Comparison of ENCODE assay signal across 8 mouse cellular contexts in genomic region chr6:86848580-86848914, GRCm38 (mm10). TPM values are rescaled to one million over a fixed set of nuclear protein-coding genes. Genes with fewer than 3 reads are reported as not detected.
DNase-seq lines count a peak whose midpoint lies in the region; ATAC-seq and TF ChIP-seq lines count a peak whose summit lies in the region.

No protein-coding gene starts in this region.

- WGBS in lung, postnatal 0 days, result under 1% methylated on average over 12 of the region's 12 CpGs
- WGBS in forebrain, embryonic 10.5 days, result under 1% methylated on average over 12 of the region's 12 CpGs
- 3% methylated on average over 12 of the region's 12 CpGs for WGBS in liver, embryonic 11.5 days
- WGBS in stomach, embryonic 14.5 days, result 1% methylated on average over 12 of the region's 12 CpGs

- peak overlapping the region; percentile 90 for H3K4me2 ChIP-seq in lung, postnatal 0 days (replicated peaks; ENCODE audit: low read depth, low read length)
- peak overlapping the region; percentile 87 for H3K4me2 ChIP-seq in liver, embryonic 11.5 days
- peak overlapping the region; percentile 76 for H3K4me2 ChIP-seq in stomach, embryonic 14.5 days (replicated peaks; ENCODE audit: low read depth, low read length)

- H3K4me1 ChIP-seq in lung, postnatal 0 days (ENCODE audit: insufficient read depth, low read depth, low read length), result peaks cover 19% of the 10 kb centered on the region
- peaks cover 35% of the 10 kb centered on the region for H3K4me1 ChIP-seq in forebrain, embryonic 10.5 days
- H3K4me1 ChIP-seq in liver, embryonic 11.5 days (replicated peaks; ENCODE audit: control insufficient read depth, insufficient read depth, low read length), result peaks cover 37% of the 10 kb centered on the region
- H3K4me1 ChIP-seq in stomach, embryonic 14.5 days (ENCODE audit: control insufficient read depth, insufficient read depth, low read length), result peaks cover 28% of the 10 kb centered on the region

- H3K36me3 ChIP-seq in lung, postnatal 0 days (ENCODE audit: insufficient read depth, low read length), result no peaks in the 10 kb centered on the region
- H3K36me3 ChIP-seq in forebrain, embryonic 10.5 days (replicated peaks), result peaks cover 5% of the 10 kb centered on the region
- no peaks in the 10 kb centered on the region for H3K36me3 ChIP-seq in liver, embryonic 11.5 days (ENCODE audit: control insufficient read depth, insufficient read depth, low read length)
- no peaks in the 10 kb centered on the region for H3K36me3 ChIP-seq in stomach, embryonic 14.5 days (ENCODE audit: control insufficient read depth, insufficient read depth, low read length)

- H3K9ac ChIP-seq in lung, postnatal 0 days (replicated peaks; ENCODE audit: low read depth), result peak overlapping the region; percentile 79
- H3K9ac ChIP-seq in liver, embryonic 11.5 days (ENCODE audit: low read depth, low read length), result peak overlapping the region; percentile 89
- peak overlapping the region; percentile 85; the same call in 1 of the 2 replicates for H3K9ac ChIP-seq in stomach, embryonic 14.5 days (replicated peaks; ENCODE audit: low read depth, low read length)

- no peaks in the 10 kb centered on the region for H3K9me3 ChIP-seq in lung, postnatal 0 days (ENCODE audit: low read length)
- no peaks in the 10 kb centered on the region for H3K9me3 ChIP-seq in forebrain, embryonic 10.5 days
- H3K9me3 ChIP-seq in liver, embryonic 11.5 days (ENCODE audit: control insufficient read depth, low read length), result no peaks in the 10 kb centered on the region
- H3K9me3 ChIP-seq in stomach, embryonic 14.5 days (ENCODE audit: control insufficient read depth, low read depth, low read length), result no peaks in the 10 kb centered on the region

- H3K27ac ChIP-seq in lung, postnatal 0 days (ENCODE audit: low read length), result peak overlapping the region; percentile 98
- peak overlapping the region; percentile 96 for H3K27ac ChIP-seq in forebrain, embryonic 10.5 days
- peak overlapping the region; percentile 85 for H3K27ac ChIP-seq in liver, embryonic 11.5 days (ENCODE audit: low read depth, low read length)
- peak overlapping the region; percentile 96 for H3K27ac ChIP-seq in stomach, embryonic 14.5 days (ENCODE audit: low read length)

- no peaks in the 10 kb centered on the region for H3K27me3 ChIP-seq in lung, postnatal 0 days (replicated peaks; ENCODE audit: insufficient read depth, low read length)
- H3K27me3 ChIP-seq in forebrain, embryonic 10.5 days (ENCODE audit: poor library complexity, severe bottlenecking), result no peaks in the 10 kb centered on the region
- H3K27me3 ChIP-seq in liver, embryonic 11.5 days (replicated peaks; ENCODE audit: control insufficient read depth, insufficient read depth, low read length), result no peaks in the 10 kb centered on the region
- no peaks in the 10 kb centered on the region for H3K27me3 ChIP-seq in stomach, embryonic 14.5 days (ENCODE audit: control insufficient read depth, insufficient read depth, low read length)

- H3K4me3 ChIP-seq in lung, postnatal 0 days (ENCODE audit: low read depth, low read length), result peak overlapping the region; percentile 91
- H3K4me3 ChIP-seq in forebrain, embryonic 10.5 days, result peak overlapping the region; percentile 94
- peak overlapping the region; percentile 85 for H3K4me3 ChIP-seq in liver, embryonic 11.5 days (ENCODE audit: low read depth, low read length)
- H3K4me3 ChIP-seq in stomach, embryonic 14.5 days (ENCODE audit: low read depth, low read length), result peak overlapping the region; percentile 86

- no peak for TF ChIP-seq CTCF in lung, postnatal 0 days (IDR thresholded peaks at IDR 0.05)

- no peak for DNase-seq in lung, postnatal 0 days (ENCODE audit: low spot score)
- DNase-seq in lung, postnatal 25 days (ENCODE audit: low spot score), result no peak
- DNase-seq in forebrain, embryonic 10.5 days (ENCODE audit: extremely low spot score, low spot score), result no peak
- no peak for DNase-seq in liver, embryonic 11.5 days (ENCODE audit: low spot score)
- DNase-seq in right cerebral cortex, adult 2 months (ENCODE audit: low spot score in 2 of 2), result no peak
- DNase-seq in ovary, adult 18-20 months (ENCODE audit: low spot score), result no peak
- DNase-seq in lung, adult 18-20 months, result no peak

- TF ChIP-seq EP300 in lung, postnatal 0 days (IDR thresholded peaks at IDR 0.05), result no peak

- ATAC-seq in lung, postnatal 0 days, result peak; percentile 8; the same call in 1 of the 2 replicates
- ATAC-seq in liver, embryonic 11.5 days (replicated peaks; ENCODE audit: low FRiP score), result peak; percentile 32
- ATAC-seq in stomach, embryonic 14.5 days (ENCODE audit: insufficient number of reproducible peaks, insufficient read depth, low FRiP score, low read depth), result no peak

RNA-seq across cellular contexts. Expression of gene Aak1, which starts 0.8 kb away (rescaled TPM):
- polyA plus RNA-seq in lung, postnatal 0 days (2015; fragmentation: Nextera tagmentation; extraction: Ambion mirVana), result 5.5 and 6.3 TPM in 2 replicates
- polyA plus RNA-seq in forebrain, embryonic 10.5 days (2016; fragmentation: Nextera tagmentation; extraction: Ambion mirVana), result 11.4 and 13.6 TPM in 2 replicates
- polyA plus RNA-seq in liver, embryonic 11.5 days (2014; fragmentation: Nextera tagmentation; extraction: Ambion mirVana), result 13.1 TPM in 2 replicates
- 21.3 and 28.6 TPM in 2 replicates for polyA plus RNA-seq in stomach, embryonic 14.5 days (2014; fragmentation: Nextera tagmentation; extraction: Ambion mirVana)

RNA-seq across cellular contexts. Expression of gene Anxa4, which starts 55.2 kb away (rescaled TPM):
- 167 and 208 TPM in 2 replicates for polyA plus RNA-seq in lung, postnatal 0 days (2015; fragmentation: Nextera tagmentation; extraction: Ambion mirVana)
- 4.2 TPM in 2 replicates for polyA plus RNA-seq in forebrain, embryonic 10.5 days (2016; fragmentation: Nextera tagmentation; extraction: Ambion mirVana)
- 41.8 and 43.0 TPM in 2 replicates for polyA plus RNA-seq in liver, embryonic 11.5 days (2014; fragmentation: Nextera tagmentation; extraction: Ambion mirVana)
- 79.7 and 93.9 TPM in 2 replicates for polyA plus RNA-seq in stomach, embryonic 14.5 days (2014; fragmentation: Nextera tagmentation; extraction: Ambion mirVana)
